Mouse (Mus musculus): Measurements from ENCODE around the gene Gm45021. TPM values are rescaled to one million over a fixed set of nuclear protein-coding genes. Genes with fewer than 3 reads are reported as not detected.
"Not testable (repeated sequence)": the region's sequence is repeated elsewhere in the genome, so short reads cannot be mapped to it uniquely, and the experiment has no call there.

Gm45021 gene
- total RNA-seq, 1 experiment from 2014 or later = not detected

DNA sequence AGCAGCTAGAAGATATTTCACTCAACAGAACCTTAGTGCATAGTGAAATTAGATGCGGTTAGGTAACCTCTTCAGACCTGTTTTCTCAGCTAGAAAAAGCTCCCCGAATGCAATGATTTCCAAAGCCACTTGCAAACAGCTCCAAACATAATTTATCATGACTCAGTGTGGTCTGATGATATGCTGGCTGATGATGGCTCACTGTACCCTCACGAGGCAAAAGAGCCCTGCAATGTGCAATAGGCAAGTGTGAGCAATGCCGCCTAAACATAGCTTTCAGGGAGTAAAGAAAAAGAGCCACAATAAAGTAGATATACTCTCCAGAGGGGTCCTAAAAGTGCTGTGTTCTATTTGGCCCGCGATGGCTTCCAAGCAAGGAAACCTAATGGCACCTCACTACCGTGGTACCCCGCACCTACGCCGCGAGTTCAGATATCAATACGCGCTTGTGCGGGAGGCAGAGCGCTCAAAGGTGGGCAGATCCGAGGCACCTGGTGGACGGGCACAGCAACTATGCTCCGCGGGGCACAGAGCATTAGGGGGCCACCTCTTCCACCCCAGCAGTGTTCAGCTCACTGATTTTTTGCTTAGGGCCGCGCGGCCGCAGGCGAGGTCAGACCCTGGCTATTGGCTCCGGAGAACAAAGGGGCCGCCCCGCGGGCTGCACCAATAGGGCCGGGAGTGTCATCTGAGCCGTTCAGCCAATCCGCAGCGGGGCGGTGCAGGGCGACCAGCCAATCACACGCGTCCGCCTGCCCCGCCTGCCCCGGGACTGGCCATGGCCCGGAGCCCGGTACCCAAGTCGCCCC lies 12.1 kb downstream of the Gm45021 start, which contains the start of gene Zfp775:
TSS of gene Zfp775 (plus strand) at position 793 of the 809 bp plus-strand sequence.
- ATAC-seq (replicated peaks; ENCODE audit: insufficient number of reproducible peaks, low FRiP score, low TSS enrichment, poor library complexity, severe bottlenecking) = peak; percentile 99

- peak; percentile 24 for ATAC-seq (replicated peaks; ENCODE audit: insufficient number of reproducible peaks, low FRiP score, low TSS enrichment, poor library complexity, severe bottlenecking)
These were observed 12.8 kb downstream of the Gm45021 start for GRCm38 (mm10) chr6:48602080-48602741.

GRCm38 (mm10) chr6:48608124-48608523 lies 18.7 kb downstream of the Gm45021 start:
- no peak for ATAC-seq (replicated peaks; ENCODE audit: insufficient number of reproducible peaks, low FRiP score, low TSS enrichment, poor library complexity, severe bottlenecking)

GRCm38 (mm10) chr6:48609512-48609911 lies 20.1 kb downstream of the Gm45021 start:
- ATAC-seq (replicated peaks; ENCODE audit: insufficient number of reproducible peaks, low FRiP score, low TSS enrichment, poor library complexity, severe bottlenecking) = no peak

DNA sequence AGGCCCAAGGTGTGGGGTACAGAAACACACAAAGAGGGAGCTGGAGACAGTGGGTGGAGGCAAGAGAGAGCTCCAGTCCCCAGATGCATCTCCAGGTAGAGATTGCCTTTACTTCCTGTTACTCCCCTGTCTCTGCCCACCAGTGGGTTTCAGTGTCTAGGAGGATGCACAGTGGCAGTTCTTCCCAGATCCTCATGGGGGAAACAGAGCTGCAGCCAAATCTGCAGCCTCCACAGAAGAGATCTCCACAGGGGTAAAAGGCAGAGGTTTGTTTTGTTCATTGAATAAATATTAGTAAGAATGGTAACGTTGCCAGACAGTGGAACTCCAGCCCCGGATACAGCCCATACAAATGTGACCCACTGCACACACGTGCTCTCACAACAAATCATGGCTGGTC lies 21.2 kb downstream of the Gm45021 start:
- no peak for ATAC-seq (replicated peaks; ENCODE audit: insufficient number of reproducible peaks, low FRiP score, low TSS enrichment, poor library complexity, severe bottlenecking)

- no peak for ATAC-seq (replicated peaks; ENCODE audit: insufficient number of reproducible peaks, low FRiP score, low TSS enrichment, poor library complexity, severe bottlenecking)
These were observed 24.1 kb downstream of the Gm45021 start for GRCm38 (mm10) chr6:48613464-48613863.

GRCm38 (mm10) chr6:48614756-48615155 lies 25.3 kb downstream of the Gm45021 start:
- no peak for ATAC-seq (replicated peaks; ENCODE audit: insufficient number of reproducible peaks, low FRiP score, low TSS enrichment, poor library complexity, severe bottlenecking)

- no peak for ATAC-seq (replicated peaks; ENCODE audit: insufficient number of reproducible peaks, low FRiP score, low TSS enrichment, poor library complexity, severe bottlenecking)
These were observed 30.6 kb downstream of the Gm45021 start for GRCm38 (mm10) chr6:48620031-48620430.

- ATAC-seq (replicated peaks; ENCODE audit: insufficient number of reproducible peaks, low FRiP score, low TSS enrichment, poor library complexity, severe bottlenecking) = not testable (repeated sequence)
These were observed 32.9 kb downstream of the Gm45021 start for GRCm38 (mm10) chr6:48622186-48622843.

- no peak for ATAC-seq (replicated peaks; ENCODE audit: insufficient number of reproducible peaks, low FRiP score, low TSS enrichment, poor library complexity, severe bottlenecking)
These were observed 34.0 kb downstream of the Gm45021 start for GRCm38 (mm10) chr6:48623460-48623859.

- no peak for ATAC-seq (replicated peaks; ENCODE audit: insufficient number of reproducible peaks, low FRiP score, low TSS enrichment, poor library complexity, severe bottlenecking)
These were observed 37.1 kb downstream of the Gm45021 start, which contains the start of gene AI854703 for GRCm38 (mm10) chr6:48626464-48626863. Gene AI854703, plus strand, starts transcription at chr6:48626764.

- ATAC-seq (replicated peaks; ENCODE audit: insufficient number of reproducible peaks, low FRiP score, low TSS enrichment, poor library complexity, severe bottlenecking) = no peak
These were observed 37.6 kb downstream of the Gm45021 start for GRCm38 (mm10) chr6:48626984-48627383.

DNA sequence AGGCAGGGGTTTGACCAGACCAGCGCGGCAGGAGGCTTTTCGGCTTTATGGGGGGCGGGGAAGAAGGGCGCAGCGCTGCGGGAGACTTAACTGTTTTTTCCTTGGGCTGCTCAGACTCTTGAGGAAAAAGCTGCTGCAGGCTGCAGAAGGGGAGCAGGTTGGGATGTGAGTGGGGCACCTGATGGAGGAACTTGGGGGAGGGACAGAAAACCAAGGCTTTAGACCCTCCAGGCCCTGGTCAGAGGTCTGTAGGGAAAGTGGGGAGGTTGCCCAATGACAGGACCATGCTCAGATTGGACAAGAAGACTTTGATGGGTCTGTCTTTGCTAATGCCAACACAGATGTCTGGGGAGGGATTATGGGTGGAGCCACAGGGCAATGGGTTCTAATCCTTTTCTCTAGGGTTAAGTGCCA lies 38.1 kb downstream of the Gm45021 start:
- no peak for ATAC-seq (replicated peaks; ENCODE audit: insufficient number of reproducible peaks, low FRiP score, low TSS enrichment, poor library complexity, severe bottlenecking)

GRCm38 (mm10) chr6:48628377-48628776 lies 39.0 kb downstream of the Gm45021 start:
- ATAC-seq (replicated peaks; ENCODE audit: insufficient number of reproducible peaks, low FRiP score, low TSS enrichment, poor library complexity, severe bottlenecking) = no peak

DNA sequence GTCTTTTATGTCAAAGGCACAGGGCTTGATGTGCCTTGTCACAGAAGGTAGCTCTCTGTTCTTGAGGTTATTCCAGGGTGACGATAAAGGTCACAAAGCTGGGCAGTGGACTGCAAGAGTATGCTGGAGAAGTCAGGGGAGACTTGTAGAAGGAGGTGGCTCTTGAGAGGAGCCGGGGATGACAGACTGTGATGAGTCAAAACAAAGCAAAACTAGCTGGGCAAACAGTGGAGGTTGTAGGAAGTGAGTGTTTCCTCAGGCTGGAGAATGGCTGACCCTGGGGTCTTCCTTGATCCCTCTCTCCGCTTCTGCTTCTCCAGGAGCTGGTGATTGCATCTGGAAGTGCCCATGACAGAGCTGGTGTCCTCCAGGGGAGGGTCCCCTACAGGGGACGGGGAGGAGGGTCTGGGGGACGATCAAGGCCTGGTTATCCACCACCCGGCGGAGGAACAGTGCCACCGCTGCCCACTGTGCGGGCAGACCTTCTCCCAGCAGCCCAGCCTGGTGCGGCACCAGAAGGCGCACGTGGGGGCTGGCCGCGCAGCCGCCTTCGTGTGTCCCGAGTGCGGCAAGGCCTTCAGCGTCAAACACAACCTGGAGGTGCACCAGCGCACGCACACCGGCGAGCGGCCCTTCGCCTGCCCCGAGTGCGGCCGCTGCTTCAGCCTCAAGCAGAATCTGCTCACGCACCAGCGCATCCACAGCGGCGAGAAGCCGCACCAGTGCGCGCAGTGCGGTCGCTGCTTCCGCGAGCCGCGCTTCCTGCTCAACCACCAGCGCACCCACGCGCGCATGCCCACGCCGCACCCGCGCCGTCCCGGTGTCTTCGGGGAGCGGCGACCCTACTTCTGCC lies 39.6 kb downstream of the Gm45021 start:
- no peak for ATAC-seq (replicated peaks; ENCODE audit: insufficient number of reproducible peaks, low FRiP score, low TSS enrichment, poor library complexity, severe bottlenecking)

GRCm38 (mm10) chr6:48629661-48630034 lies 40.2 kb downstream of the Gm45021 start:
- no peak for ATAC-seq (replicated peaks; ENCODE audit: insufficient number of reproducible peaks, low FRiP score, low TSS enrichment, poor library complexity, severe bottlenecking)

DNA sequence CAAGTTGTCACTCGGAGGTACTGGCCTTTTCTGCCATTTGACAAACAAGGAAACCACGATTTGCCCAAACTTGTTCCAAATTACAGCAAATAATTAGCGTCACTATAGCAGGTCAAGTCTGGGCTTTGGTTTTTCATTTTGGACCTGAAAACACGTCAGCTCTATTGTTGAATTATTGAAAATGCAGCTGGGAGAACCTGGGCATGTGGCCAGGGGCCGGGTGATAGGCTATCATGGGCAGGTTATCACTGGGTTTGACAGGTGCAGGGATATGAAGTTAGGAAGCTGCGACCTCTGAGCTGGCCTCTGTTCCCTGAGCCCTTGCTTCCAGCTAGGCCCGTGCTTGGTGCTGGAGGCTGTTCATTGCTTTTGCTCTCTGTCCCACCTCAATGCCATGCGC lies 41.4 kb downstream of the Gm45021 start:
- ATAC-seq (replicated peaks; ENCODE audit: insufficient number of reproducible peaks, low FRiP score, low TSS enrichment, poor library complexity, severe bottlenecking) = no peak

GRCm38 (mm10) chr6:48635105-48635504 lies 45.7 kb downstream of the Gm45021 start:
- ATAC-seq (replicated peaks; ENCODE audit: insufficient number of reproducible peaks, low FRiP score, low TSS enrichment, poor library complexity, severe bottlenecking) = no peak

DNA sequence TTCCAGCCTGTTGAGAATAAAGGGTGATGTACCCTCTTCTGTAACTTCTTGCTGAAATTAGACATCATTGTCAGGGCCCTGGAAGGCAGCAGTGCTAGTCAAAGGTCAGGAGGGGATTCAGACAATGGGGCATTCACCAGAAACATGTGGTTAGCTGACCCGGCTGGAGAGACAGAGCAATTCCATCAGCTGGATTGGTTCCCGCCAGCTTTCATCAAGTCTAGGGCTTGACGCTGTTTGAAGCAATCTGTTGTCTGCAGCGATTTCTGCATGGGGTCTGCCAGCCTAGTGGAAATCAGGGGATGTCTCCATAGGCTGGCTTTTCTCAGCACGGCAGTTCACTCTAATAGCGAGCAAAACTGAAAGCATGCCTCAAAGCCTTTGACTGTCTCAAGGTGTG lies 47.1 kb downstream of the Gm45021 start:
- ATAC-seq (replicated peaks; ENCODE audit: insufficient number of reproducible peaks, low FRiP score, low TSS enrichment, poor library complexity, severe bottlenecking) = no peak
